Mouse (Mus musculus) telencephalon, adult 2 months (tissue): Measurements from ENCODE around the gene Yju2.
"Not testable (repeated sequence)": the region's sequence is repeated elsewhere in the genome, so short reads cannot be mapped to it uniquely, and the experiment has no call there.

ENCODE experiments used
- DNase-seq: peaks from one replicate; pipeline ENCODE4 v3.0.0-alpha.2; 2011; ENCODE audit warnings: low read depth, low spot score

The Yju2 gene

DNA sequence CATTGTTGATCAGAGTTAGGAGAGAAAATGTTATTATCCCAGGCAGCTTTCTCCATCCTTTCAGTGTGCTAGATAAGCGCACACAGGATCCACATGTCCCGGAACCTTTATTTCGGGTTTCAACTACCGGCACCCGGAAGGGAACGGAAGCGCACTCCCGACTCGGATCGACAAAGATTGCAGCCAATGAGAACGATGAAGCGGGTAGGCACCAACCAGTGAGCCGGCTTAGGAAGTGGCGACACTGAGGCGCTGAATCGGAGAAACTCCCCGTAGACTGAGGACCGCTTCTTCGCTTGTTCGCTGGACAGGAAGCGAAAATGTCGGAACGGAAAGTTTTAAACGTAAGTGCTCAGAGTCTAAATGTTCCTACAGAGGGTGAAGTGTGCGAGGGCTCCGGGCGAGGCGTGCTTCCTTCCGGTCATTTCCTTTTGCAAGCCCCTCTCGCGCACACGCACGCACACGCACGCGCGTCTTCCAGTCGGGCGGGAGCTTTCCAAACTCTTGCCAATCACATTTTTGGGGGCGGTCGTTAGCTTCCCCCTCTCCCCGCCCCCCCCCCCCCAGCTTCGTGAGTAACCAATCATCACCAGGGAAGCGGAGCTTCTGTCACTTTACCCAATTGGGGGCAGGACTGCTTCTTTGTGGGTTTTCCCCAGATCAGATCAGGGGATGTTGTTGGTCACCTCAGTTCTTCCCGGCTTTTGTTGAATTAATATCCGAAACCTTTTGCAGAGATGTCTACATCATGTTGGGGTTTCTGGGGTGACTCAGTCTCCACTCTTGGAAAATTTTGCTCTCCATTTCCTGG lies at the start of gene Yju2:
Gene Yju2 (plus strand): TSS at position 182 of the 811 bp plus-strand sequence.
- DNase-seq = peak; percentile 98

DNA sequence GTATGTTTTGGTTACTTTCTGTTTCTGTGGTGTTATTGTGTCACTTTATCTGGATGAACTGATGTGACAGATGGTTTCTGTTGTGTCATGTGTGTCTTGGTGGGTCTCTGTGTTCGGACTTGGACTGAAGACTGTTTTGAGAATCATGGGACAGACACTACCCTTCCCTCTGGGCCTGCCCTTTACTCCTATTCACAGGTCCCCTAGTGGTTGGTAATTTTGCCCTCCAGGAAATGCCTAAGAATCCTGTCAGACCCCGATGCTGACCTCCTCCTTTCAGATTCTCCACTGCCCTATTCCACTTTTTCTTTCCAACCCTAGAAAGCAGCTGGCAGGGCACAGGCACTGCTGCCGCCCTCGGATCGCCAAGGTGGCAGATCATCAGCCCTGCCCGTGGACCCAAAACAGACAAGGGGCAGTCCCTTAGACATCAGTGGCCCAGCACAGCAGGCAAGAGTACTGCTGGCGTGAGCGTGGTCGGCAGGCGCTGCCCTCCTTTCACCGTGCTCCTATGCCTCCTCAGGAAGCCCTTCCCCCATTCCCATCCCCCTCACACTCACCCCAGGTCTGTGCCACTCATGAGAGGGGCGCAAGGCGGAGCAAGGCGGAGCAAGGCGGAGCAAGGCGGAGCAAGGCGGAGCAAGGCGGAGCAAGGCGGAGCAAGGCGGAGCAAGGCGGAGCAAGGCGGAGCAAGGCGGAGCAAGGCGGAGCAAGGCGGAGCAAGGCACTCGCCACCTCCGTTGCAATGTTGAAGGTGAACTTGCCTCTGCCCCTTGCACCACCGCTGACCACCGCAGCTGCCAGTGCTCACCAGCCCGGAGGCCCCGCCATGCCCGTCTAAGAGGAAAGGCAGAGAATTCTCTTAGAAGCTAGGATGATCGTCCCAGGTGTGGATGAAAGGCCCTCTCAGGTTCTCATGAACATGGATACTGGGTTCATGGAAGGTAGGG lies 27.1 kb upstream of the Yju2 start:
- peak; percentile 60 for DNase-seq

DNA sequence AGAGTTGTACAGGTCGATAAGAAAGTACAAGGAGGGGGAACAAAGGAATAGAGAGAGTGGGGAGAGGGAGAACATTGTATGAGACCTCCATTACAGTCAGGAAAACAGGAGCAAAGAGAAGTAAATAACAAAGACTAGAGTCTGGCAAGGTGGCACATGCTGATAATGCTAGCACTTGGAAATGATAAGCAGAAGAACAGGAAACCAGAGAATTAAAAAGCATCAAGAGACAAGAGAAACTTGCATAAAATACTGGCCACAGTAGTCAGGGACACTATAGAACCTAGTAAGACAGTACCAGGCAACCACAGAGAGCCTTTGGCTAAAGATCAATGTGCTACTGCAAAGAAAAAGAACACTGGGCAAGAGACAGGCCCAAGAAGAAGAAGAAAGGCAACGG lies 26.3 kb upstream of the Yju2 start:
- no peak for DNase-seq

DNA sequence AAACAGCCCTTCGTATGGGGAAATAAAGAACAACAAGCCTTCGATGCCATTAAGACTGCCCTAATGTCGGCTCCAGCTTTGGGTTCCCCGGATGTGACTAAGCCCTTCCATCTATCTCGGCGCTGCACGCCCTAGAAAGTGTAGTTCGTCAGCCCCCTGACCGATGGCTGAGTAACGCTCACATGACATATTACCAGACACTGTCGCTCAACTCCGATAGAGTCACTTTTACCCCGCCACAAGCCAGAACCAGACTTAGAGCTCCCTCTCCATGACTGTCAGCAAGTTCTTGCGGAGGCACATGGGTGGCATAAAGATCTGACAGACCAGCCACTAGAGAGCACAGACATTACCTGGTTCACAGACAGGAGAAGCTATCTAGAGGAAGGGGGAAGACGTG lies 25.7 kb upstream of the Yju2 start:
- DNase-seq = no peak

DNA sequence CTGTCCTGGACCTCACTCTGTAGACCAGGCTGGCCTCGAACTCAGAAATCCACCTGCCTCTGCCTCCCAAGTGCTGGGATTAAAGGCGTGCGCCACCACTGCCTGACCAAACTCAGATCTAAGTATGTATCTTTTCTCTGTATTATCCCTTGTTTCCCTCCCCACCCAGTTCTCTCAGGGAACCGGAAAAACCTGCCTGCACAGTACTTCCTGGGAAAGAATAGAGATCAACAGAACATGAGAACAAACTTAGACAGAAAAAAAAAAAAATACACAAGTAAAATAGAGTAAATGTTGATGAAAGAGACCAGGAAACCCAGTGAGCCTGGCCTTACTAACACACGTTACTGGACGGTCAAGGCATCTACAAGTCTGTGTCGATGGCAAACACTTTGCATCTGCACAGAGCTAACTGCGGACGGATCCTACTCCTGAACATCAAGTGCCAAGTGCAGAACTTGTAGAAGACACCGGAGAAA lies 14.5 kb upstream of the Yju2 start:
- DNase-seq = not testable (repeated sequence)

DNA sequence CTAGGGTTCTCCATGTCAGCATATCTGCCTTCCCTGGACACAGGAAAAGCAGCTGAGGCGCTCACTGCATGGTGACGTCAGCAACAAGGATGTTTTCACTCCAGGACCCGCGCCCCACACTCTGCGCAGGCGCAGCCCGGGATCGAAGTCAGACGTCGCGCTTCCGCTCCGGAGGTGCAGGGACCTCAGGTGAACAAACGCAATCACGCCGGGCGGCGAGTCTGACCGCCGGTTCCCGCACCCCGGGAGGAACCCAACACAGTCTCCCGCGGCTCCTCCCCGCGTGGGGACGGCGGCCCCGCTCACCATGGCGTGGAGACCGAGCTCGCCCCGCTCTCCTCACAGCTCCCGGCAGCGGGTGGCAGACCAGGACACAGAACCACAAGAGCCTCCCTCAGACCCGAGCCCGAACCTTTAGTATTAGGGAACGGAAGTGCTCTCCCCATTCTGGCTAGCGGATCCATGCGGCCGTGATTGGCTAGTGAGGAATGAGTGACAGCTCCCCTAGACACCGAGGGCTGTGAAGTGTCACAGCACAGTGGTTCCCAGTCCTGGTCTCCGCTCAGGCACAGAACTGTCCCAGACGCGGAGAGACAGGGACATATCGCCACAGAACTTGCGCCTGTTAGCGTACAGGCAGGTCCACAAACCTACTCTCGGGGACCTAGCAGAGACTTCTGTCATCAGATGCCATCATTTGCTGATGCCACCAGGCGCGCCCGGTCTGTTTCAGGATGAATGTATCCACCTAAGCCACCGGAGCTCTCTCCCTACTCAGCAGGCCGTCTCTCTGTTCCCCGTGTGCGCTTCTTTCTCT lies 13.8 kb upstream of the Yju2 start:
- peak; percentile 81 for DNase-seq

DNA sequence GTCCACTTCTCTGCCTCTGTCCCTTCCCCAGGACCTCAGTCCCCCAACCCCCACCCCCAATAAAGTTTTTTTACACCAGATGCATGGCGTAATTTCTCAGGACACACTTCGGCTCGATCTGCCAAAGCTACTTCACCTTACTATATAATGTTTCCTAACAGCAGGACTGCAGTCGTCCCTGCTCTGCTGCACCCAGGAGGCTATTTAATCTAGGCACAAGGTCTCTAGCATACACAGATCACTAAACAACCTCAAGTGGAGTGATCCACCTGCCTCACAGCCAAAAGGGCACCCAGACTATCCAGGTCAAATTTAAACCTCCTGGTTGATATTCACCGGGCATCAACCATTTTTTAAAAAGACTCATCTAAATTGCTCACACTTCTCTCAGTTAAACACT lies 13.2 kb upstream of the Yju2 start:
- DNase-seq = no peak

DNA sequence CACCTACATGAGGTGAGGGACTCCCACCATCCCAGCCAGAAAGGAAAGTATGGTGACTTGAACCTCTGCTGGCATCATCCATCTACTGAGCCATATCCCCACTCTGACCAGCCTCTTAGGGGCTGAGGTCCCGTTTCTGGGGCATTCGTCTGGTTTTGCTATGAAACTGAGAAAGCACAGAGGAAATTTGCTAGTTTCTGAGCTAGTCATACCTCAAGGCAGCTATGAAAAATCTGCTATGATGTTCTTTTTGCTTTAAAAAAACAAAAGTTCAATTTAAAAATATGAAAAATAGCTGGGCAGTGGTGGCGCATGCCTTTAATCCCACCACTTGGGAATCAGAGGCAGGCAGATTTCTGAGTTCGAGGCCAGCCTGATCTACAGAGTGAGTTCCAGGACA lies 10.3 kb upstream of the Yju2 start:
- no peak for DNase-seq

DNA sequence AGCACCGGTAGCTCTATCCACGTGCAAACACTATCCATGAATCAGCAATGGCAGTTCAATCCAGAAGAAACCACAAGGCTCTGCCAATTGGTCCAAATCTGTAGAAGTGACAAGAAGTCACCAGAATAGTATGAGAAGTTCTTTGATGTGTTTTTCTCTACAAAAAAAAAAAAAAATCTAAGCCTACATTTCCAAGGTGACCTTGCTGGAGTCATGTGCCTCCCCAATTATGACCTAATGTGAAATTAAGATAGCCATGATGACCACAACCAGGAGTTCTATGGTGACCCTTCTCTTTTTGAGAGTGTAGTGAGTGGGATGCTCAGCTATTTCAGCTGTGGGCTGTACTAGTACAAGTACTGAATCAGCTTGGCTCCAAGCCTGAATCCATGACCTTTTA lies 9.5 kb upstream of the Yju2 start, which contains the start of gene Zfp119b:
Gene Zfp119b (minus strand): TSS at position 101 of the 400 bp plus-strand sequence.
- no peak for DNase-seq

DNA sequence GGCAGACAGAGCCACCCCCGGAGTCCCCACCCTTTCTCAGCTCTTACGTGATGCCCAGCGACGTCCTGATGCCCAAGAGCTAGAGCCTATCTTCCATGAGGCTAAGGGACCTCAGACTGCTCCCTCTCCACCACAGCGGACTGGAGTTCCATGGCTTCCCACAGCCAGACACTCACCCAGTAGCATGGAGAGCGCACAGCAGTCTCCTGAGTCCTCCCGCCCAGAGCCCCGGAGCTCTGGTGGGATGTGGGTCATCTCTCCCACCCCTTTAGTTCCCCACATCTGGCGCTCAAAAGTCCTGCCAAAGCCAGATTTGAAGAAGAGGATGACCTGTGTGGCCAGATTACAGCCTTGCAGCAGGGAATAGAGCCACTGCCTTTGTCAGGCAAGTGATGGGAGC lies 8.3 kb upstream of the Yju2 start:
- DNase-seq = no peak

DNA sequence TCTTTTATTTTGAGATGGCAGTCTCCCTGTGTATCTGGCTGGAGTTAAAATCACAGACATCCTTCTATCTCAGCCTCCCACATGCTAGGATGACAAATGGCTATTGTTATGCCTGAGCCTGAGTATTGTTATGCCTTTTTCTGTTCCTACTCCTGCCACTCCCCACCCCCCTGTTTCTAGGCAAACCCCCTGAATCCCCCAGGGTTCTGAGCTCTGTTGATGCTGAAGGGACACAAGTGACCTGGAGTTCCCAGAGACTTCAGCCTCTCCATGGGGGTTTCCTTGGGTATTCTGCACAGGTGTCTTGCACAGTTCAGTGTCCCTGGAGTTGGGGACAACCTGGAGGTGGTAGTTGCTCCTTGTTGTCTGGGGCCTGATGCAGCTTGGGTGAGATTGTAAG lies 6.9 kb upstream of the Yju2 start:
- DNase-seq = no peak

DNA sequence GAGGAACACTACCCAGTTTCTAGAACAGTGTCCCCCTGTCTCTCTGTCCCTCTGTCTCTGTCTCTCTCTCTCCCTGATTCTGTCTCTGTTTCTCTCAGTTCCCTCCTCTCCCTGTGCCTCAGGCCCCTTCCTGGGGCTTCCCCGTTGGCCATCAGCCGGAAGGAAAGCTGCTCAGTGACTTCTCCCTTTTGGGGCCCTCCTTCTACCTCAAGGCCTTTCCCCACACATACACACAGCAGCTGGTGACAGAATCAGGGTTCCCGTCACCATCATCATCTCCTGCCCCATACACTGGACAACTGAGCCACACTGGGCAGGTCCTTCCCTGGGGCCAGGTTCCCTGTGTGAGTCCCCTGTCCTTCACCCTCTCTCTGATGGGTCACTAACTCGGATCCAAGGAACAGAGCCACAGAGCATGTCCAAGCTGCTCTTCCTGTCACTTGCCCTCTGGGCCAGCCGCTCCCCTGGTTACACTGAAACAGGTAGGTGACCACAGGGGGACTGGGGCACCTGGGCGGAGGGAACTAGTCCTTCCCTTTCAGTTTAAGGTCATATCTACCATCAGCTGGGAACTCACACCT lies 6.4 kb upstream of the Yju2 start, which contains the start of gene Ebi3:
Gene Ebi3 (plus strand): TSS at position 194 of the 581 bp plus-strand sequence.
- no peak for DNase-seq

DNA sequence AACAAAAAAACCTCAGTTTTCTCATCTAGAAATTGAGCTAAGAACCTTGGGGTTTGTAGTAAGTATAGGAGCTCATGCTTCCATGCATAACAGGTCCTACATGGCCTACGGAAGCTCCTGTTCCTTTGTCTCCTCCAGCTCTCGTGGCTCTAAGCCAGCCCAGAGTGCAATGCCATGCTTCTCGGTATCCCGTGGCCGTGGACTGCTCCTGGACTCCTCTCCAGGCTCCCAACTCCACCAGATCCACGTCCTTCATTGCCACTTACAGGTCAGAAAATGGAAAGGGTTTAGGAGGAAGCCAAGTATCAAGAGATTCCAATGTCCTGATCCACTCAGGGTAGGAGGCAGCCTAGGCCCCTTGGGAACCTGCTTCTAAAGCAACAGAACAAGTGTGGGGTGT lies 5.1 kb upstream of the Yju2 start:
- DNase-seq = no peak

DNA sequence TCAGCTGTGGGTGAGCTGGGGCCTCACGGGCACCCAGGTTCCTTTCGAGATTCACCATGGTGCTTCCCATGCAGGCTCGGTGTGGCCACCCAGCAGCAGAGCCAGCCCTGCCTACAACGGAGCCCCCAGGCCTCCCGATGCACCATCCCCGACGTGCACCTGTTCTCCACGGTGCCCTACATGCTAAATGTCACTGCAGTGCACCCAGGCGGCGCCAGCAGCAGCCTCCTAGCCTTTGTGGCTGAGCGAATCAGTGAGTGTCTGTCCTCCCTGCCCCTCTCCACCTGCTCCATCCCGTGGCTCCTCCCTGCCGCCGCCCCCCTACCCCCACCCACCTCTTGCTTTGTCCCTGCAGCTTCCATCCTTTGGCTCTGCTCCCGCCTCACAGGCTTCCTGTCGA lies 4.7 kb upstream of the Yju2 start:
- no peak for DNase-seq

DNA sequence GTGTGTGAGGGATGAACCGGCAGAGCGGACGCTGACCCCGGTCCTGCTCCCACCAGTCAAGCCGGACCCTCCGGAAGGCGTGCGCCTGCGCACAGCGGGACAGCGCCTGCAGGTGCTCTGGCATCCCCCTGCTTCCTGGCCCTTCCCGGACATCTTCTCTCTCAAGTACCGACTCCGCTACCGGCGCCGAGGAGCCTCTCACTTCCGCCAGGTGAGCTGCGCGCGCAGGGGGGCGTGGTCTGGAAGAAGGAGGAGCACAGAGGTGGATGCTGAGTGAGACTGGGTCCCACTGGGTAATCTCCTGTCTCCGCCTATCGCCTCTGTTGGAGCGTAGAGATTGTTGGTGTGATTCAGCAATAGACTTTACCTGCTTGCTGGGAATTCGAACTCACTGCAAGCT lies 2.8 kb upstream of the Yju2 start:
- peak; percentile 55 for DNase-seq

DNA sequence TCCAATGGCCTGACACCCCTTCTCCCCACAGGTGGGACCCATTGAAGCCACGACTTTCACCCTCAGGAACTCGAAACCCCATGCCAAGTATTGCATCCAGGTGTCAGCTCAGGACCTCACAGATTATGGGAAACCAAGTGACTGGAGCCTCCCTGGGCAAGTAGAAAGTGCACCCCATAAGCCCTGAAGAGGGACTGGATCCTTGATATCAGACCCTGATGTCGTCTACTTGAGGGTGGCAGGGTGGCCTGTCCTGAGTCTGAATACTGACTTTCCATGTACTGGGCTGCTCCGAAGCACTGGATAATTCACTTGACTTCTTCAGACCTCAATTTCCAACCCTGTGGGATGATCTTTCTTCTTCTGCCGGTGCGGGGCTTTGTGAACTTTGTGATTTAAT lies 2.3 kb upstream of the Yju2 start:
- DNase-seq = no peak

DNA sequence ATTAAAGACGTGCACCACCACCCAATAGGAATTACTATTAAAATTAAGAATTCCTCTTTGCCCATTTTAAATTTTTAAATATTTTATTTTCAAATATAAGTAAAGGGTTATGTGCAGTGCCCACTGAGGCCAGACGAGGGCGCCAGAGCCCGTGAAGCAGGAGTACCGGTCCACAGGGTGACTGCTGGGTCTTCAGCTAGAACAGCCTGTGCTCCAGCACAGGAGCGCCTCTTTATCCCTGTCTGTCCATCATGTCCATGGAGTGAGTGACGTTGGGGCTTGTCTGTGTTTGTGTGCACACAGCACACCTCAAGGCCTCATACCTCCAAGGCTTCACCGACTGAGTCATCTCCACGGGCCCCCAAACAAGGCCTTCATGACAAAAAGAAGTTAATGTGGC lies 1.7 kb upstream of the Yju2 start:
- peak; percentile 42 for DNase-seq

DNA sequence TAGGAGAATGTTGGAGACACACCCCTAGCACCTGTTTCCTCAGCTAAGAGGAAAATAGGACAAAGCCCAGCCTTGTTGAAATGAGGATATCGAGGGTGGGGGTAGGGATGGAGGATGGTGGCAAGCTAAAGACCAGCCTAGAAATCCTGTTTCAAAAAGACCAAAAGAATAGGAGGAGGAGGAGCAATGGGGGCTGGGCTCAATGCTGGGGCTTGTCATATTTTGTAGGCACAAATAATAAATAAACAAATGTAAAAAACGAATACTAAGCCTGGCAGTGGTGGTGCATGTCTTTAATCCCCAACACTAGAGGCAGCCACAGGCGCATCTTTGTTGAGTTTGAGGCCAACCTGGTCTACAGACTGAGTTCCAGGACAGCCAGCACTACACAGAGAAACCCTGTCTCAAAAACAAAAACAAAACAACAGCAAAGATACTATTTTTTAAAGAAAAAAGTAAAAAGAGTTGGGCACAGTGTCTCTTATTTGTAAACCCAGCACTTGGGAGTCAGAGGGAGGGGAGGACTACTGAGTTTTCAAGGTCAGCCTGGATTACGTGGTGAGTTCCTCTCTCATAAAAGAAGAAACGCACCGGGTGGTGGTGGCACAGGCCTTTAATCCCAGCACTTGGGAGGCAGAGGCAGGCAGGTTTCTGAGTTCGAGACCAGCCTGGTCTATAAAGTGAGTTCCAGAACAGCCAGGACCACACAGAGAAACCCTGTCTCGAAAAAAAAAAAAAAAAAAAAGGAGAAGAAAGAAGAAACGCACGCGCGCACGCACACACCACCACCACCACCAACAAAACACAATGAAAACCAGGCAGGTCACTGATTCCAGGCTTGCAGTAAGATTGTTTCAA lies 944 bp upstream of the Yju2 start:
- no peak for DNase-seq

DNA sequence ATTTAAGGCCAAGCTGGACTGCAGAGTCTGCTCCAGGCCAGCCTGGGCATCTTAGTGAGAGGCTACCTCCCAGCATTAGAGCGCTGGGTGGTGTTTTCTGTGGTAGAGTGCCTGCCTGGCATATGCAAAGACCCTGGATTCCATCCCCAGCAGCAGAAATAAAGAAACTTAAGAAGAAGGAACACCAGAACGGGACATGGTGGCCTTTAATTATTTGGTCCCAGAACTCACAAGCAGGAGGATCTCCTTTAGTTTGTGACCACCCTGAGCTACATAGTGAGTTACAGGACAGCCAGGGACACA lies 364 bp upstream of the Yju2 start:
- DNase-seq = no peak

DNA sequence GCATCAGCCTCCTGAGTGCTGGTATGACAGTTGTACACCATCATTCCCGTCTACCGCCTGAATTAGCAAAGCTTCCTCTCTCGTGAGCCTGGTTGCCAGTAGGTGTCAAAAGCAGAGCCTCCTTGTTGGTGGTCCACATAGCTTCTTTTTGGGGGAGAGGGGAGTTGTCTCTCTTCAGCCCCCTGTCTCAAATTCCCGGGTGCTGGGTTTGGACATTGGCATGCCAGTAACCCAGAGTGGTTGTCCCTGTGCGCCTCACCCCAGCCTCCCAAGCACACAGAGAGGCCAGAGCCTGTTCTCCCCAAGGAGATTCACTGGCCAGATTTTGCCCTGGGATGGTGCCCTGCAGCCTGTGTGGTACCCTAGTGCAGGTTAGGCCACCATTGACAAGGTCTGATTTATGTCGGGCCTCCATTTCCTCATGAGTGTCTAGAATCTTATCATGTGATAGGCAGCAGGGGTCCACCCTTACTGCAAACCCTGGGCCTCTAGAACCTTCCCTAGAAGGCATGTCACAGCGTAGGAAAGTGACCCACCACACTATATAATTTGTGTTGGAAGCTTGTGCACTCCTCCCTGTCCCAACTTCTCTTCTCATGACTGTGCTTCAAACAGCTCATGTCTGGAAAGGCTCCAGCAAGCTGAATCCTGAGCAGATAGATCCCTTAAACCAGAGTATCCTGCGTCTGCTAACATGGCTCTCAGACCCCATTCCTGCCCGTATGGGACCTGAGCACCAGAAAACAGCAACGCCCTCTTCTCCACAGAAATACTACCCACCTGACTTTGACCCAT lies 1.2 kb downstream of the Yju2 start:
- DNase-seq = no peak
